Mouse (Mus musculus): ENCODE results near the gene Zfp865. TPM values are rescaled to one million over a fixed set of nuclear protein-coding genes. Genes with fewer than 3 reads are reported as not detected.

Zfp865 gene
- polyA plus RNA-seq, 1 experiment = 47.9 TPM

GRCm38 (mm10) chr7:5051193-5052192, 31.3 kb downstream of the Zfp865 start, which contains the start of gene Zfp580:
Zfp580 (plus strand) TSS chr7:5051538.
- H3K36me3 ChIP-seq (ENCODE audit: control insufficient read depth, insufficient read depth, low read length) = no peaks in the 10 kb centered on the region
- peak in 1 of 2 experiments; percentile 48 for DNase-seq (ENCODE audit: low read depth in 1 of 2, low spot score in 2 of 2)
- WGBS = 2% methylated on average over 65 of the region's 65 CpGs
- H3K4me3 ChIP-seq (ENCODE audit: extremely low read depth, insufficient read depth, insufficient read length) = peak within 1 kb of the TSS; percentile 65
- H3K27ac ChIP-seq (ENCODE audit: insufficient read depth, low read length) = peak within 1 kb of the TSS; percentile 1; the same call in 1 of the 2 replicates
- TF ChIP-seq CTCF (IDR thresholded peaks at IDR 0.05; ENCODE audit: extremely low read depth, insufficient read depth, insufficient read length, insufficient replicate concordance) = no peak
- TF ChIP-seq POLR2A (IDR thresholded peaks at IDR 0.05; ENCODE audit: low read depth, low read length) = no peak
- H3K4me1 ChIP-seq (ENCODE audit: control insufficient read depth, insufficient read depth, insufficient read length) = peaks cover 11% of the 10 kb centered on the region
- H3K27me3 ChIP-seq (ENCODE audit: control insufficient read depth, insufficient read depth, low read length) = peaks cover 19% of the 10 kb centered on the region

GRCm38 (mm10) chr7:5052438-5052837, 32.3 kb downstream of the Zfp865 start:
- H3K4me1 ChIP-seq (ENCODE audit: control insufficient read depth, insufficient read depth, insufficient read length) = peaks cover 16% of the 10 kb centered on the region
- no peak overlapping the region for H3K27ac ChIP-seq (ENCODE audit: insufficient read depth, low read length)
- WGBS = 8% methylated on average over 12 of the region's 12 CpGs
- H3K4me3 ChIP-seq (ENCODE audit: extremely low read depth, insufficient read depth, insufficient read length) = no peak overlapping the region
- H3K27me3 ChIP-seq (ENCODE audit: control insufficient read depth, insufficient read depth, low read length) = peaks cover 24% of the 10 kb centered on the region
- TF ChIP-seq CTCF (IDR thresholded peaks at IDR 0.05; ENCODE audit: extremely low read depth, insufficient read depth, insufficient read length, insufficient replicate concordance) = no peak
- TF ChIP-seq POLR2A (IDR thresholded peaks at IDR 0.05; ENCODE audit: low read depth, low read length) = no peak
- DNase-seq (ENCODE audit: low read depth in 1 of 2, low spot score in 2 of 2) = no peak
- H3K36me3 ChIP-seq (ENCODE audit: control insufficient read depth, insufficient read depth, low read length) = no peaks in the 10 kb centered on the region

GRCm38 (mm10) chr7:5052931-5053343, 32.8 kb downstream of the Zfp865 start:
- 6% methylated on average over 45 of the region's 45 CpGs for WGBS
- H3K4me1 ChIP-seq (ENCODE audit: control insufficient read depth, insufficient read depth, insufficient read length) = peaks cover 16% of the 10 kb centered on the region
- H3K27me3 ChIP-seq (ENCODE audit: control insufficient read depth, insufficient read depth, low read length) = peaks cover 24% of the 10 kb centered on the region
- no peaks in the 10 kb centered on the region for H3K36me3 ChIP-seq (ENCODE audit: control insufficient read depth, insufficient read depth, low read length)
- no peak overlapping the region for H3K27ac ChIP-seq (ENCODE audit: insufficient read depth, low read length)
- no peak for DNase-seq (ENCODE audit: low read depth in 1 of 2, low spot score in 2 of 2)
- TF ChIP-seq CTCF (IDR thresholded peaks at IDR 0.05; ENCODE audit: extremely low read depth, insufficient read depth, insufficient read length, insufficient replicate concordance) (no peak), POLR2A (IDR thresholded peaks at IDR 0.05; ENCODE audit: low read depth, low read length) (no peak)
- no peak overlapping the region for H3K4me3 ChIP-seq (ENCODE audit: extremely low read depth, insufficient read depth, insufficient read length)

- Histone ChIP-seq H3K27ac (ENCODE audit: insufficient read depth, low read length) (no peak overlapping the region), H3K36me3 (ENCODE audit: control insufficient read depth, insufficient read depth, low read length) (no peaks in the 10 kb centered on the region), H3K27me3 (ENCODE audit: control insufficient read depth, insufficient read depth, low read length) (peaks cover 24% of the 10 kb centered on the region), H3K4me3 (ENCODE audit: extremely low read depth, insufficient read depth, insufficient read length) (no peak overlapping the region), H3K4me1 (ENCODE audit: control insufficient read depth, insufficient read depth, insufficient read length) (peaks cover 16% of the 10 kb centered on the region)
- no peak for DNase-seq (ENCODE audit: low read depth in 1 of 2, low spot score in 2 of 2)
- WGBS = 22% methylated on average over 32 of the region's 32 CpGs
- TF ChIP-seq CTCF (IDR thresholded peaks at IDR 0.05; ENCODE audit: extremely low read depth, insufficient read depth, insufficient read length, insufficient replicate concordance) = no peak
- TF ChIP-seq POLR2A (IDR thresholded peaks at IDR 0.05; ENCODE audit: low read depth, low read length) = no peak
Measured at GRCm38 (mm10) chr7:5053456-5054179, 33.4 kb downstream of the Zfp865 start.

- Histone ChIP-seq H3K4me1 (ENCODE audit: control insufficient read depth, insufficient read depth, insufficient read length) (peaks cover 14% of the 10 kb centered on the region), H3K4me3 (ENCODE audit: extremely low read depth, insufficient read depth, insufficient read length) (no peak overlapping the region), H3K36me3 (ENCODE audit: control insufficient read depth, insufficient read depth, low read length) (no peaks in the 10 kb centered on the region), H3K27ac (ENCODE audit: insufficient read depth, low read length) (no peak overlapping the region), H3K27me3 (ENCODE audit: control insufficient read depth, insufficient read depth, low read length) (peaks cover 20% of the 10 kb centered on the region)
- TF ChIP-seq POLR2A (IDR thresholded peaks at IDR 0.05; ENCODE audit: low read depth, low read length) (no peak), CTCF (IDR thresholded peaks at IDR 0.05; ENCODE audit: extremely low read depth, insufficient read depth, insufficient read length, insufficient replicate concordance) (no peak)
- DNase-seq (ENCODE audit: low read depth in 1 of 2, low spot score in 2 of 2) = no peak
- 7% methylated on average over 54 of the region's 55 CpGs for WGBS
Measured at GRCm38 (mm10) chr7:5056651-5057263, 36.6 kb downstream of the Zfp865 start.

GRCm38 (mm10) chr7:5057381-5057780, 37.2 kb downstream of the Zfp865 start:
- Histone ChIP-seq H3K27ac (ENCODE audit: insufficient read depth, low read length) (no peak overlapping the region), H3K27me3 (ENCODE audit: control insufficient read depth, insufficient read depth, low read length) (peaks cover 18% of the 10 kb centered on the region), H3K4me3 (ENCODE audit: extremely low read depth, insufficient read depth, insufficient read length) (no peak overlapping the region), H3K4me1 (ENCODE audit: control insufficient read depth, insufficient read depth, insufficient read length) (peaks cover 13% of the 10 kb centered on the region), H3K36me3 (ENCODE audit: control insufficient read depth, insufficient read depth, low read length) (no peaks in the 10 kb centered on the region)
- WGBS = 57% methylated on average over 8 of the region's 8 CpGs
- TF ChIP-seq POLR2A (IDR thresholded peaks at IDR 0.05; ENCODE audit: low read depth, low read length) = no peak
- TF ChIP-seq CTCF (IDR thresholded peaks at IDR 0.05; ENCODE audit: extremely low read depth, insufficient read depth, insufficient read length, insufficient replicate concordance) = no peak
- DNase-seq (ENCODE audit: low read depth in 1 of 2, low spot score in 2 of 2) = no peak
